Mouse (Mus musculus): ENCODE measurements at regions not wholly inside any gene's neighbourhood (a gene's known extent, or its start where the extent isn't known, plus 50 kb on each side); places are given as distances from the start of the nearest gene placed in this dataset.
"Not testable (repeated sequence)": the region's sequence is repeated elsewhere in the genome, so short reads cannot be mapped to it uniquely, and the experiment has no call there.

DNA sequence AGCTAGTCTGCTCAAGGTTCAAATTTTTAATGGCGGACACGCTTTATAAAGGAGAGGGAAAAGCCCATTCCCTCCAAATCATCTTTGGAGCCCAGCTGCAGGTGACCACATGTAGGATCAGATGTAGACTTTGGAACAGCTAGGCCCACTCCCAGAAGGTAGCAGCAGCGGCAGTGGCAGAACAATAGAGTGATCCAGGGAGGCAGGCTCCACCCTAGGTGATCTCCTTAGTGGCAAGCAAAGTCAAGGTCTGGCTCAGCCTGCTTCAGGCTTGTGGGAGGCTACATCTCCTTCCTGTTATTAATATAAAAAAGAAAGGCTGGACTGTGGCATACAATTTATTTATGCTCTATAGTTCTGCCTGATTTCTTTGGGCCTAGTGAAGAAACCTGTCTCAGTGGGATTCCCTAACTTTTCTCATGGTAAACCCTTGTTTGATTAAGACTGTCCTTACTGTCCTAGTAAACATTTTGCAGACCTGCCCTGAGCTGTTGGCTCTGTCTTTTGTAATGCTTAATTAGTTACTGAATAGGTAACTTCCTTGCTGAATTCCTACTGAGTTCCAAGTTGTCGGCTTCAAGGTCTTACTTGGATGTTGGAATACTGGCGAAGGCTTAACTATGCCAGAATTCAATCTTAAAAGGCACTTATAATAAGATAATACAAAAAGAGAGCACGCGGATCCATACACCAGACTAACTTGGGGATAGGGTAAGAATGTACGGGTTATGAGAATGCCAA is 169.6 kb downstream of the Car2 start:
- not testable (repeated sequence) for TF ChIP-seq USF1 (IDR thresholded peaks at IDR 0.05; ENCODE audit: low read depth, low read length); TAL1 (IDR thresholded peaks at IDR 0.05; ENCODE audit: low read length); ZMIZ1 (IDR thresholded peaks at IDR 0.05; ENCODE audit: low read depth, low read length); GATA1 (IDR thresholded peaks at IDR 0.05; ENCODE audit: low read depth, low read length); RCOR1 (IDR thresholded peaks at IDR 0.05; ENCODE audit: low read depth, low read length); UBTF (IDR thresholded peaks at IDR 0.05; ENCODE audit: borderline replicate concordance, insufficient read depth, low read depth, low read length); EP300 (IDR thresholded peaks at IDR 0.05; ENCODE audit: low read depth in 1 of 2, low read length in 2 of 2); MAX (IDR thresholded peaks at IDR 0.05; ENCODE audit: low read length); ZKSCAN1 (IDR thresholded peaks at IDR 0.05; ENCODE audit: low read depth, low read length)

All from MEL (cell line).